Mouse (Mus musculus): ENCODE data around the gene Glcci1.

DNA sequence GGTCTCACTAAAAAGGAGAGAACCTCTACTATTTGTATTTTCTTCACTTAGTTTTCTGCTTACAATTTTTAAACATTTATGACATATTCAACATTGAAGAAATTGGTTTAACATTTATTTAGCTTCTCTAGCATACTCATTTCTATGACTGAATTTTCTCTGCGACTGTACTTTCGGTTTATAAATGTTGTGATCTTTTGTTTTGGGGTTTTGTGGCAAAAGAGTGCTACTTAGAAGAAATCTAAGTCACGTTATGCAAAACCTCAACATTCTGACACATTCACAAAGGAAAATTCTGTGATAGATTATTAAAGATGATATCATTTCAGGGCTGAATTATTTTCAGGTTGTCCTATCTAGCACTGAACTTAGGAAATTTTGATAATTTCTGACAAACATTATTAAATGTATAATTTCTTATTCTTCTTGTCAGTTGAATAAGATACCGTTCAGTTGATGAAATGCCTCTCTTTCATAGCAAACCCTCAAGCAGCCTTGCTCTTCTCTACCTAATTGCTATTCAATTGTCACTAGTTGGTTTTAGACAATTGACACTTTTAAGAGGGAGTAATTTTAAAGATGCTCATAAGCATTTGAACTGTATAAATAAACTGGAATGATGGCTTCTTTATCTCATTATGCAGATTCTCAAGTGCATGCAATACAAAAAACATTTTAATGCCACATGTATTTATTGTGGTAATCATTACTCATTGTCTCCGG lies 47.6 kb downstream of the Glcci1 start:
- TF ChIP-seq CTCF (IDR thresholded peaks at IDR 0.05; ENCODE audit: control insufficient read depth, insufficient read depth, insufficient replicate concordance, low read depth, low read length), result no peak
- no peak for TF ChIP-seq POLR2A (IDR thresholded peaks at IDR 0.05; ENCODE audit: control insufficient read depth, low read depth, low read length)

Data from testis, adult 2 months (tissue).